Mouse (Mus musculus): ENCODE results near the gene Zfp651.
A peak's percentile ranks its signal among the peaks of the same experiment; 100 is the strongest.

The Zfp651 gene

DNA sequence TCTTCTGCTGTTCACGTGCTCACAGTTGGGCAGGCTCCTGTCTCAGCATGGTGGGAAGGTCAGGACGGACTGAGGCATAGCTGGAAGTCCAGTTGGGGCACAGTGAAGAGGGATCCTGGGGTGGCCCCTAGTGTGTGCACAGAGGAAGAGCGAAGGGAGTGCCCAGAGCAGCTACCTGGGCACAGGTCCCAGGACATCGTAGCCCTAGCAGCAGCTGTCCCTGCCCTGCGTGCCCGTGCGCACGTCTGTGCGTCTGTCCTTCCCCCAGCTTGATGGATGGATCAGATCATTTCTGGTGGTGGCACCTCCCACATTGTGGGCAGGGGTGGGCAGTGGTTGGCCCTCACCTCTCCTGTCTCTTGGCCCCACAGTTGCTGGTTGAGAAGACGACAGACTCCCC is 3.1 kb downstream of the Zfp651 start:
- no peak for DNase-seq (ENCODE audit: low spot score)

GRCm38 (mm10) chr9:121762761-121763160 is 3.6 kb downstream of the Zfp651 start:
- DNase-seq (ENCODE audit: low spot score): no peak

DNA sequence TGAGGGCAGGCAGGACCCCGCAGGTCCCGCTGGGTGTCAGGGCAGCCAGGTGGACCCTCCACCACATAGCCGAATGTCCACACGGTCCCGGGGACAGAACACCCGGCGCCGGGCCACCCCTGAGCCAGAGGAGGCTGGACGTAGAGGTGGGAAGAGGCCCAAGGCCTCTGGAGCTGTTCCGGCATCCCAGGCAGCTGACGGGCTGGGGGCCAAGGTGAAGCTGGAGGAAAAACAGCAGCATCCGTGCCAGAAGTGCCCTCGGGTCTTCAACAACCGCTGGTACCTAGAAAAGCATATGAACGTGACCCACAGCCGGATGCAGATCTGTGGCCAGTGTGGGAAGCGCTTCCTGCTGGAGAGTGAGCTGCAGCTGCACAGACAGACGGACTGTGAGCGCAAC is 4.6 kb downstream of the Zfp651 start:
- peak; percentile 49 for DNase-seq (ENCODE audit: low spot score)

DNA sequence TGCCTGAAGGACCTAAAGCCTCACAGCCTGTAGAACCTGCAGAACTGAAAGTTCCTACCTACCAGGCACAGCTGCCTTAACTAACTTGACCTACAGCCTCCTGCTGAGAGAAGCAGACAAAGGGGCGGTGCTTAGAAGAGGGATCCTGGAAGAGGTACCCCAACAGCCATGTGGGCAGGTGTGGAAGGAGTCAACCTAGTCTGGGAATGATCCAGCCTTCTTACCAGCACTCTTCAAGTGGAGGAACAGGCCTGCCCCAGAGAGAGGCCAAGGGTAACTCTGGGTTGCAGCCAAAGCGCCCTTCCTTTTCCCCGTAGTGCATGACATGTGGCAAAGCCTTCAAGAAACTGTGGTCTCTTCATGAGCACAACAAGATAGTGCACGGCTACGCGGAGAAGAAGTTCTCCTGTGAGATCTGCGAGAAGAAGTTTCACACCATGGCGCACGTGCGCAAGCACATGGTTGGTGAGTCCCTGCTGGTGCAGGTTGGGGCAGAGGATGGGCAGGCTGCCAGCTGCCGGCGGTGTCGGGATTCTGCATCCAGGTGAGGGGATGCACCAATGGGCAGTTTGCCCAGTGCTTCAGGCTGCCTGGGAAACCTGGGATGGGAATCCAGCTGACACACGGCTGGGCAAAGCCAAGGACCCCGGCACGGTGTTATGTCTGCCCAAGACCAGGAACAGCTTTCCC is 6.2 kb downstream of the Zfp651 start:
- DNase-seq (ENCODE audit: low spot score): no peak

DNA sequence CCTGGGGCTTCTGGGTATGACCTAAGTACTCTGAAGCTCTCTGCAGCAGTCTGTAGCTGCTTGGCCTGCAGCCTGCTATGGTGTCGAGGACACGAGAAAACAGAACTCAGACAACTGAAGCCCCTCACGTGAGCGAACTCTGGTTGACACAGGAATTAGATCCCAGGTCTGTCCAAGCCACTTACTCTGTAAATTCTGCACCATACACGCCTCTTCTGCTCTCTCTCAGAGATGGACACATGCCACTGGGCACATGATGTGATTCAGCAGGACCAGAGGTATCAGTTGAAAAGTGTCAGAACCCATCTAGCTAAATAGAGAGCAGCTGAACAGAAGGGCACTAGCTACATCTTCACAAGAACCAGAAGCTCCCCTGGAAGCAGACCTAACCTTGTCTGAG is 13.3 kb downstream of the Zfp651 start:
- no peak for DNase-seq (ENCODE audit: low spot score)

- no peak for DNase-seq (ENCODE audit: low spot score)
These were observed 16.8 kb downstream of the Zfp651 start for GRCm38 (mm10) chr9:121775951-121776350.

- DNase-seq (ENCODE audit: low spot score): no peak
These were observed 17.4 kb downstream of the Zfp651 start for GRCm38 (mm10) chr9:121776511-121776910.

- DNase-seq (ENCODE audit: low spot score): peak; percentile 56
These were observed 18.4 kb downstream of the Zfp651 start, which contains the start of gene Klhl40 for GRCm38 (mm10) chr9:121777484-121778065. Gene Klhl40 (plus strand): TSS chr9:121777607.

- peak; percentile 87 for DNase-seq (ENCODE audit: low spot score)
These were observed 19.0 kb downstream of the Zfp651 start for GRCm38 (mm10) chr9:121778066-121778624.

- DNase-seq (ENCODE audit: low spot score): no peak
These were observed 25.7 kb downstream of the Zfp651 start for GRCm38 (mm10) chr9:121784801-121785200.

- DNase-seq (ENCODE audit: low spot score): no peak
These were observed 26.1 kb downstream of the Zfp651 start for GRCm38 (mm10) chr9:121785261-121785660.

DNA sequence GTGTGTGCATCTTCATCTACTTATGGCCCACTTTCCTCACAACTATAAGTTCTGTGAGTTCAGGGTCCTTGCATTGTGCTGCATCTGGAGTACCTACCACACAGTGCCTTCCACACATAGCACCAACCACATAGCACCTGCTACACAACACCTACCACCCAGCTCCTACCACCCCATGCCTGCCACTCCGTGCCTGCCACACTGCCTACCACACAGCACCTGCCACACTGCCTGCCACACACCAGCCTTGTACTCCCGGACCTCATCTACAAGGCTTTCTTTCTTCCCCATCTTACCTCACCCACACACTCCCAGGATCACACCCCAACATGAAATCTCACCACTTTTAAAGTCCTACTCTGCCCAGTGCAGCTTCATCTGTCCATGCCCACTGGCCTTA is 27.2 kb downstream of the Zfp651 start:
- no peak for DNase-seq (ENCODE audit: low spot score)

- peak; percentile 78 for DNase-seq (ENCODE audit: low spot score)
These were observed 32.1 kb downstream of the Zfp651 start for GRCm38 (mm10) chr9:121791206-121791605.

GRCm38 (mm10) chr9:121791757-121792521 is 32.8 kb downstream of the Zfp651 start, which contains the start of gene Hhatl:
Gene Hhatl (minus strand): TSS chr9:121792507.
- DNase-seq (ENCODE audit: low spot score): no peak

DNA sequence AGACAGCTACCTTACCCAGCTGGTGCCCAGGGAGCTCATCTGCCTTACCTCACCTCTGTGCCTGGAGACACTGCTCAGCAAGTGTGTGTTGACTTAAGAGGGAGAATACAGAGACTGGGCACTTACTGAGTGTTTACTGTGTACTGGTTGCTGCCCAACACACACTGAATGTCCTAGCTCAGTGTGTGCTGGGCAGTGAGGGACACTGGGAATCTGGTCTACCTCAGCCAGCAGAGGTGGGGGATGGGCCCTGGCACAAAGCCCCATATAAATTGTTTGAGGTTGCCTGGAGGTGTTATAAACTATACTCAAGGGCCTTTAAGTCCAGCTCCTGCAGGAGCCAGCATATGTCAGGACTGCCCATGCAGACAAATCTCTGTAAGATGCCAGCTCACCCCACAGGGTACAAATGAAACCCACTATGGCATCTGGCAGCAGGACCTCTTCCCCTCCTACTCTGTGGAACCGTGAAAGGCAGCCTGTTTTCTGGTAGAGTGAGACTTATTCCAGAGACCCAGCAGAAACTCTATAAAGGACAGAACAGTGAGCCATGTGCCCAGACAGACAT is 35.9 kb downstream of the Zfp651 start:
- DNase-seq (ENCODE audit: low spot score): no peak

- no peak for DNase-seq (ENCODE audit: low spot score)
These were observed 38.6 kb downstream of the Zfp651 start for GRCm38 (mm10) chr9:121797722-121798121.

DNA sequence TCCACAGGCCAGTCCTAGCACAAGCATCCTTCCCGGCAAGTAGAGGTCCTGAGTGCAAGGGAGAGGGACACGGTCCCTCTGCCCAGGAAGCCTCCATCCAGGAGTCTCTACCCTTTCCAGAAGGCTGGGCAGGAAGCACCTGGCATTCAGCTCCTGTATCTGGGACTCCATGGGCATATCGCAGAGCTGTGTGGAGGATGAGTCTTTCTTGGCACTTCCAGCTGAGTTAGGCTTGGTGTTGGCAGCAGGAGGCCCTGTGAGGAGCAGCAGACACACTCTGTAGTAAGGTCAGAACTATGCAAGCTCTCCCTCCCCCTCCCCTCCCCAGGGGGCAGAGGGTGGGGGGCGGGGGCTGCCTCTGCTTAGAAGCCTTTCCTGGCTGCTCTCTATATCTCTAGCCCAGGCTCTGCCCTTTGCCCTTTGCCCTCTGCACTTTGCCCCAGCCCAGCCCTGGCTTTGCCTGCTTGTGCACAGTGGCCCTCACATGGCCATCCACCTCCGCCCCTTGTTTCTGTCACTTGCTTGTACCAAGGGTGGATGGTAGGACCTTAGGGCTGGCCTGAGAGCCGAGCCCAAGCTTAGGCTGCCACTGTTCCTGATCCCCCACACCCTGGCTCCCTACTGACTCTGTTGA is 39.9 kb downstream of the Zfp651 start:
- no peak for DNase-seq (ENCODE audit: low spot score)

GRCm38 (mm10) chr9:121802747-121803146 is 43.6 kb downstream of the Zfp651 start:
- no peak for DNase-seq (ENCODE audit: low spot score)

DNA sequence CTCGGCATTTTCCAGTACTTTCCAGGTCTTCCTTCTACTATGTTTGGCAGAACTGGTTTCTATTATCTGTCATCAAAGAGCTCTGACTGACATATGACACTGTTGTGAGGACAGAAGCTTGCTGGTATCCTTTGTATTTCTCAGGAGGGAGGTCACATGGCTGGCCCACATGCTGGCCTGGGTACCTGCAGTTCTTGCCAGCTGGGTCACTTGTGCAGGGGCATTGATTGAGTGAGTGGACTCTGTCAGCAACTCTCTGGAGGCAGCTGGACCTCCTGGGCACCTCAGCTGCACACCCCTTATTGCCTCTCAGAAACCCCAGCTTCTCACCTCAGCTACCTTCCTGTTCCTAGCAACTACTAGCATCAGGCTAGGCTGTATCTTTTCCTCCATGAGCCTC is 48.4 kb downstream of the Zfp651 start:
- no peak for DNase-seq (ENCODE audit: low spot score)

DNA sequence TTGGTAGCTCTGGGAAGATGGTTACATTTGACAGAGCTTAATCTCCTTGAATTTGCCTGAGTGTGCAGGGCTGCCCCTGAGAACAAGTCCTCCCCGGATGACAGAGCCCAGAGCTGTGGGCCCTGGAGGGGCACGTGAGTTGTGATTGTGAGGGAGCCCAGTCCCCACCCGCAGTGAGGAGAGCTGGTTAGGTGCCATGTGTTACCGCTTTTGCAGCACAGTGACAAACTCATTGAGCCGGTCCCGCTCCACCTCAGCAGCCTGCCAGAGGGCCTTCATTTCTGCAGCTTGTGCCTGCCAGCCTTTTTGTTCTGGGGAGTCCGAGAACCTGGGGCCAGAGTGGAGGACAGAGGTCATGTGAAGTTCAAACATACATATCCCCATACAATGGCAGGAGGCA is 48.8 kb downstream of the Zfp651 start:
- no peak for DNase-seq (ENCODE audit: low spot score)

GRCm38 (mm10) chr9:121808511-121808910 is 49.4 kb downstream of the Zfp651 start:
- DNase-seq (ENCODE audit: low spot score): no peak
